ENCODE assay signal across 11 mouse cellular contexts in genomic region chr6:144917128-144917527, GRCm38 (mm10).
DNase-seq lines count a peak whose midpoint lies in the region; ATAC-seq and TF ChIP-seq lines count a peak whose summit lies in the region.
"Had no signal": no experiment of that assay in that cellular context is flagged by ENCODE, and none has a peak within 500 bp of the region (broad histone marks: within the 10 kb centered on the region; RNA-seq: fewer than 3 reads in every experiment).

No protein-coding gene starts in this region.

- H3K4me2 ChIP-seq in forebrain, embryonic 12.5 days: no peak overlapping the region
- H3K4me2 ChIP-seq in forebrain, embryonic 14.5 days (ENCODE audit: low read length): no peak overlapping the region
- H3K4me2 ChIP-seq in intestine, postnatal 0 days (replicated peaks; ENCODE audit: low read depth): no peak overlapping the region
- H3K4me2 ChIP-seq: embryonic facial prominence, embryonic 13.5 days; limb, embryonic 15.5 days had no signal

- DNase-seq in forebrain, embryonic 14.5 days (ENCODE audit: low spot score): no peak
- peak; percentile 45 to 66 for DNase-seq in lung, postnatal 4 days
- DNase-seq in cerebellum, postnatal 36 days: no peak
- no peak for DNase-seq in thymus, postnatal 25 days
- DNase-seq in left cerebral cortex, adult 8-10 months (ENCODE audit: low spot score in 2 of 2): no peak
- DNase-seq: adrenal gland, postnatal 25 days had no signal

- H3K27me3 ChIP-seq in forebrain, embryonic 12.5 days: no peaks in the 10 kb centered on the region
- H3K27me3 ChIP-seq in forebrain, embryonic 14.5 days (replicated peaks; ENCODE audit: control insufficient read depth, insufficient read depth, low read length): no peaks in the 10 kb centered on the region
- H3K27me3 ChIP-seq in intestine, postnatal 0 days (replicated peaks; ENCODE audit: control insufficient read depth, insufficient read depth, low read length): no peaks in the 10 kb centered on the region
- H3K27me3 ChIP-seq: limb, embryonic 15.5 days had no signal

- no peaks in the 10 kb centered on the region for H3K4me1 ChIP-seq in forebrain, embryonic 12.5 days
- no peaks in the 10 kb centered on the region for H3K4me1 ChIP-seq in forebrain, embryonic 14.5 days (ENCODE audit: control insufficient read depth, insufficient read depth, low read length)
- no peaks in the 10 kb centered on the region for H3K4me1 ChIP-seq in intestine, postnatal 0 days (replicated peaks; ENCODE audit: control insufficient read depth, insufficient read depth, low read length)
- H3K4me1 ChIP-seq: limb, embryonic 15.5 days had no signal

- no peak overlapping the region for H3K27ac ChIP-seq in forebrain, embryonic 12.5 days
- no peak overlapping the region for H3K27ac ChIP-seq in forebrain, embryonic 14.5 days (ENCODE audit: low read depth, low read length)
- H3K27ac ChIP-seq in intestine, postnatal 0 days (ENCODE audit: low read depth, low read length): no peak overlapping the region
- H3K27ac ChIP-seq: embryonic facial prominence, embryonic 13.5 days; limb, embryonic 15.5 days had no signal

- no peak for TF ChIP-seq CTCF in intestine, postnatal 0 days (IDR thresholded peaks at IDR 0.05; ENCODE audit: low read depth)

- H3K9ac ChIP-seq in forebrain, embryonic 12.5 days: no peak overlapping the region
- H3K9ac ChIP-seq in forebrain, embryonic 14.5 days (ENCODE audit: low read length): no peak overlapping the region
- H3K9ac ChIP-seq in intestine, postnatal 0 days (ENCODE audit: low read depth, low read length): no peak overlapping the region
- H3K9ac ChIP-seq: embryonic facial prominence, embryonic 13.5 days; limb, embryonic 15.5 days had no signal

- no peaks in the 10 kb centered on the region for H3K9me3 ChIP-seq in forebrain, embryonic 12.5 days
- no peaks in the 10 kb centered on the region for H3K9me3 ChIP-seq in forebrain, embryonic 14.5 days (replicated peaks; ENCODE audit: control insufficient read depth, low read length)
- no peaks in the 10 kb centered on the region for H3K9me3 ChIP-seq in intestine, postnatal 0 days (ENCODE audit: control insufficient read depth)
- H3K9me3 ChIP-seq: embryonic facial prominence, embryonic 13.5 days; limb, embryonic 15.5 days had no signal

- 61% methylated on average over 8 of the region's 8 CpGs for WGBS in forebrain, embryonic 12.5 days
- WGBS in forebrain, embryonic 14.5 days: 71% methylated on average over 8 of the region's 8 CpGs
- 14% methylated on average over 8 of the region's 8 CpGs for WGBS in intestine, postnatal 0 days

- H3K36me3 ChIP-seq in forebrain, embryonic 12.5 days (replicated peaks): no peaks in the 10 kb centered on the region
- H3K36me3 ChIP-seq in forebrain, embryonic 14.5 days (ENCODE audit: control insufficient read depth, insufficient read depth, low read length): no peaks in the 10 kb centered on the region
- no peaks in the 10 kb centered on the region for H3K36me3 ChIP-seq in intestine, postnatal 0 days (ENCODE audit: control insufficient read depth, insufficient read depth)
- H3K36me3 ChIP-seq: embryonic facial prominence, embryonic 13.5 days; limb, embryonic 15.5 days had no signal

- ATAC-seq in forebrain, embryonic 12.5 days (ENCODE audit: low FRiP score): 0 out of 2 replicates have a peak, but pooled peaks have one; percentile 4
- ATAC-seq in forebrain, embryonic 14.5 days: no peak
- ATAC-seq in common myeloid progenitor, adult 5-6 weeks (replicated peaks; ENCODE audit: low read depth, poor library complexity, severe bottlenecking): peak; percentile 93
- ATAC-seq in intestine, postnatal 0 days: peak; percentile 59; the same call in 1 of the 2 replicates

- H3K4me3 ChIP-seq in forebrain, embryonic 12.5 days (replicated peaks): no peak overlapping the region
- H3K4me3 ChIP-seq in forebrain, embryonic 14.5 days (ENCODE audit: low read depth, low read length): no peak overlapping the region
- no peak overlapping the region for H3K4me3 ChIP-seq in intestine, postnatal 0 days (ENCODE audit: low read depth, low read length)
- H3K4me3 ChIP-seq: embryonic facial prominence, embryonic 13.5 days; limb, embryonic 15.5 days had no signal

Comparison
In these comparisons a context has a peak if more than half of its experiments do, and no peak if none do; other contexts are left out.
1. DNase-seq: peak in lung, postnatal 4 days (2 of 2); none in forebrain, embryonic 14.5 days (single experiment), cerebellum, postnatal 36 days (0 of 2), thymus, postnatal 25 days (single experiment) and left cerebral cortex, adult 8-10 months (0 of 2).